Mouse (Mus musculus) forebrain, embryonic 14.5 days (tissue): ENCODE results near the gene Aox2. TPM values are rescaled to one million over a fixed set of nuclear protein-coding genes. Genes with fewer than 3 reads are reported as not detected.

Experiments
- ATAC-seq: fragments of 200-750 bp; cut with Nextera tagmentation; 2 replicates; pipeline ENCODE4 v1.8.0; 2017; ENCODE audit warnings: mild to moderate bottlenecking, moderate library complexity
- DNase-seq: peaks from one replicate; pipeline ENCODE4 v3.0.0-alpha.2; 2015; ENCODE audit warnings: low spot score
- H3K27ac ChIP-seq: fragments of 300-500 bp; sonication (generic); 2 replicates; pipeline ENCODE4 v1.5.1; 2014; ENCODE audit warnings: low read depth, mild to moderate bottlenecking, control low read depth, low read length, moderate library complexity
- H3K27me3 ChIP-seq: fragments of 300-500 bp; sonication (generic); replicated peaks from 2 replicates; pipeline ENCODE4 v1.6.1; 2014; ENCODE audit warnings: low read length, control low read depth, mixed read lengths; ENCODE audit not compliant: control insufficient read depth, insufficient read depth
- H3K36me3 ChIP-seq: fragments of 300-500 bp; sonication (generic); 2 replicates; pipeline ENCODE4 v1.6.1; 2014; ENCODE audit warnings: low read length, control low read depth; ENCODE audit not compliant: control insufficient read depth, insufficient read depth
- H3K4me1 ChIP-seq: fragments of 300-500 bp; sonication (generic); 2 replicates; pipeline ENCODE4 v1.6.1; 2014; ENCODE audit warnings: antibody characterized with exemption, low read length, control low read depth; ENCODE audit not compliant: control insufficient read depth, insufficient read depth
- H3K4me2 ChIP-seq: fragments of 300-500 bp; sonication (generic); 2 replicates; pipeline ENCODE4 v1.6.1; 2014; ENCODE audit warnings: mild to moderate bottlenecking, control low read depth, low read length
- H3K4me3 ChIP-seq: fragments of 300-500 bp; sonication (generic); 2 replicates; pipeline ENCODE4 v1.5.1; 2014; ENCODE audit warnings: low read depth, low read length, control low read depth
- H3K9ac ChIP-seq: fragments of 300-500 bp; sonication (generic); 2 replicates; pipeline ENCODE4 v1.6.1; 2014; ENCODE audit warnings: mild to moderate bottlenecking, low read length, control low read depth, moderate library complexity
- H3K9me3 ChIP-seq: fragments of 300-500 bp; sonication (generic); replicated peaks from 2 replicates; pipeline ENCODE4 v1.6.1; 2016; ENCODE audit warnings: low read length, control low read depth, mixed read lengths; ENCODE audit not compliant: control insufficient read depth
- WGBS: fragments of 180-500 bp; shearing (Covaris S2); extraction: QIAGEN DNeasy Blood & Tissue Kit; methylation state at CpG from one replicate; pipeline ENCODE4 v1.1.7; 2014; 5-methylcytosine and 5-hydroxymethylcytosine counted together
- polyA plus RNA-seq: library from polyadenylated mRNA; unstranded; fragments of >200 nt; fragmentation: Nextera tagmentation; extraction: Ambion mirVana; gene quantifications from 2 replicates; pipeline ENCODE4 v1.2.1, GENCODE M21; 2014

The Aox2 gene
- polyA plus RNA-seq, 1 experiment from 2014 or later, result not detected

DNA sequence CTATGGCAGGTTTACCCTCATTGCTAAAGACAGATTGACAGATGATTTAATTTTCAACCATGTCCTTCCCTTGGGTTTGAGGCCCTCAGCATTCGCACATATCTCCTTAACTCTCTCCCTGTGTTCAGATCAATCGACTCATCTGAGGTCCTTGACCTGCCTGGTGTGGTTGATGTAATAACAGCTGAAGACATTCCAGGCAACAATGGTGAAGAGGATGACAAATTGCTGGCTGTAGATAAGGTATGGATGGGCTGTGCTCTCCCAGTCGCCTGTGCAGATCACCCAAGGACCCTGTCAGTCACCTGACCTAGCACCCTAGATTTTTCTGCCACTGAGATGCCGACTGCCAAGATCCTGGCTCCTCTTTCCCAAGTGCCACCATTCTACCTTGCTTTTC, 31.7 kb downstream of the Aox2 start:
- WGBS, result 81% methylated on average over 4 of the region's 4 CpGs
- no peak overlapping the region for H3K4me3 ChIP-seq
- H3K9ac ChIP-seq, result no peak overlapping the region
- ATAC-seq, result no peak
- H3K9me3 ChIP-seq, result no peaks in the 10 kb centered on the region
- no peaks in the 10 kb centered on the region for H3K36me3 ChIP-seq
- no peak overlapping the region for H3K27ac ChIP-seq
- DNase-seq, result no peak
- no peaks in the 10 kb centered on the region for H3K27me3 ChIP-seq
- H3K4me2 ChIP-seq, result no peak overlapping the region
- no peaks in the 10 kb centered on the region for H3K4me1 ChIP-seq

DNA sequence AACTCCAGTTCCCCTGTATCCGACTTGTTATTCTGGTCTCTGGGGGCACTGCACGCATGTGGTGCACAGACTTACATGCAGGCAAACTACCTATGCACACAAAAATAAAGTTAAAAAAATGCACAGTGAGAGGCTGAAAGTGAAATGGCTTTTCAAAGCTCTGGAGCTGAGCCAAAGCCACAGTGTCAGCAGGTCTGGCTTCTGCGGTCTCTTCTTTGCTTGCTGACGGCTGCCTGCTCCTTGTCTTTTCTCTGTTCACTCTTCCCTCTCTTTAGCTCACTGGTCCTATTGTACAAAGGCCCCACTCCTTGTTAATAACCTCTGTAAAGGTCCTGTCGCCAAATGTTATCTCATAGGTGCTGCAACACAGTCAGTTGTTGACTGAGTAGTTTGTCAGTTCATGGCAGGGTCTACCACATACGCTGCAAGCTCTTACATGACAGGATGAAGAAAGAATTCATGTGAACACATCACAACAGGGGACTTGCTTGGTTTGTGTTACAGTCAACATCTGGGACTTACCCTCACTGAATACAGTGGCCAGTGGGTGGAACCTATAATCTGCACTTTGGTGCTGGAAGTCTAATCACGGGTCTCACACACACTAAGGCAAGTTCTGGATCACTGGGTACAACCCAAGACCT, 33.2 kb downstream of the Aox2 start:
- Histone ChIP-seq H3K4me3 (no peak overlapping the region), H3K36me3 (no peaks in the 10 kb centered on the region), H3K9me3 (no peaks in the 10 kb centered on the region), H3K4me2 (no peak overlapping the region), H3K4me1 (no peaks in the 10 kb centered on the region), H3K27me3 (no peaks in the 10 kb centered on the region), H3K9ac (no peak overlapping the region), H3K27ac (no peak overlapping the region)
- DNase-seq (no peak), ATAC-seq (no peak)
- whole genome bisulfite sequencing, result 83% methylated on average over 7 of the region's 7 CpGs

DNA sequence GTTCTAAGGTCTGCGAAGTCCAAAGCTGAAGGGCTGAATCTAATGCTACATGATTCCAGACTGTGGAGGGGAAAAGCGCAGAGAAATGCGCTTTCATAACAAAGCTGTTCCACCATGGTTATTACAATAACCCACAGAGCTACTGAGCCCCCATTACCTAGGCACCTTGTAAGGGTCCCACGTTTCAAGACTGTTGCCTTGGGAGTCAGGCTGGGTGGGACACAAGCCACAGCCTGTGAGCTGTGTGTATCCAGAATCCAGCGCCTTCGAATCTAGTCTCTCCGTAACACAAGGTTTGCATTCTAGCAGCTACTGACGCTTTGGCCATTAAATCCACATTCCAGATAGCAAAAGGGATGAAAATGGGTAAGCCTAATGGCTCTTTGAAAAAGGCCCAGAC, 35.0 kb downstream of the Aox2 start:
- no peak for DNase-seq
- Histone ChIP-seq H3K4me1 (no peaks in the 10 kb centered on the region), H3K27me3 (no peaks in the 10 kb centered on the region), H3K27ac (no peak overlapping the region), H3K4me3 (no peak overlapping the region), H3K9me3 (no peaks in the 10 kb centered on the region), H3K36me3 (no peaks in the 10 kb centered on the region), H3K4me2 (no peak overlapping the region), H3K9ac (no peak overlapping the region)
- ATAC-seq, result no peak
- WGBS, result 90% methylated on average over 8 of the region's 8 CpGs

DNA sequence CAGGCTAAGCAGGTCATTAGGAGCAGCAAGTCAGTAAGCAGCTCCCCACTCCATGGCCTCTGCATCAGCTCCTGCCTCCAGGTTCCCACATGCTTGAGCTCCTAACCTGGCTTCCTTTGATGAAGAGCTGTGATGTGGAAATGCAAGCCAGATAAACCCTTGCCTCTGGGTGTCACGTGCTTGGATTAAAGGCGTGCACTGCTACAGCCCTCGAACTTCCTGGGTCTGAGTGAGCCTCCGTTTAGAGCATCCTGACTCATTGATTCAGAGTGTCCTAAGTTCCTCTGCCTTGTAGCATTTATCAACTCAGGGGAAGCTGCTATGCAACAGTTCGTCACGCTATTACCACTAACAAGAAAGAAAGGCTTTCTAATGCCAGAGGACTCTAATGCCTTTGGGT, 37.4 kb downstream of the Aox2 start:
- no peak for DNase-seq
- 74% methylated on average over 6 of the region's 6 CpGs for WGBS
- no peak for ATAC-seq
- H3K4me1 ChIP-seq, result no peaks in the 10 kb centered on the region
- H3K9ac ChIP-seq, result no peak overlapping the region
- no peaks in the 10 kb centered on the region for H3K27me3 ChIP-seq
- H3K9me3 ChIP-seq, result no peaks in the 10 kb centered on the region
- no peak overlapping the region for H3K4me2 ChIP-seq
- no peaks in the 10 kb centered on the region for H3K36me3 ChIP-seq
- H3K4me3 ChIP-seq, result no peak overlapping the region
- no peak overlapping the region for H3K27ac ChIP-seq

DNA sequence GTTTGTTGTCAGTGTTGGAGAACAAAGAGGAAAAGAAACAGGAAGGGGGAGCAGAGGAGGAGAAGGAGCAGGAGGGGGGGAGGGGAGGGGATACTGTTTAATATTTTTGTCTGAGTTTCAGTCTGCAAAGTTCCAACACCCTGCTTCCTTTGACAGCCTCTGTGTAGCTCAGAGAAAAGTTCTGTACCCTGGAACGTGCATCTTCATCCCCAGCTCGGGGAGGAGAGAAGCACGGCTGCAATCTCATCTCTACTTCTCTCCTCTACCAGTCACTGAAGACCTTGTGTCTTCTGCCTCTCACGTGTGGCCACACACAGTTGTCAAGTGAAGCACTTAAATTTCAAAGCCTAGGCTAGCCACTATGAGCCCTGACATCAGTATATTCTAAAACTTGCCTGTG, 55.1 kb downstream of the Aox2 start:
- 43% methylated on average over 4 of the region's 4 CpGs for WGBS
- Histone ChIP-seq H3K36me3 (no peaks in the 10 kb centered on the region), H3K27me3 (no peaks in the 10 kb centered on the region), H3K4me2 (peak overlapping the region; percentile 33; the same call in 1 of the 2 replicates), H3K4me1 (no peaks in the 10 kb centered on the region), H3K27ac (no peak overlapping the region), H3K9ac (0 out of 2 replicates have a peak overlapping the region, but pooled peaks have one; percentile 32), H3K4me3 (no peak overlapping the region), H3K9me3 (no peaks in the 10 kb centered on the region)
- ATAC-seq (no peak), DNase-seq (no peak)

DNA sequence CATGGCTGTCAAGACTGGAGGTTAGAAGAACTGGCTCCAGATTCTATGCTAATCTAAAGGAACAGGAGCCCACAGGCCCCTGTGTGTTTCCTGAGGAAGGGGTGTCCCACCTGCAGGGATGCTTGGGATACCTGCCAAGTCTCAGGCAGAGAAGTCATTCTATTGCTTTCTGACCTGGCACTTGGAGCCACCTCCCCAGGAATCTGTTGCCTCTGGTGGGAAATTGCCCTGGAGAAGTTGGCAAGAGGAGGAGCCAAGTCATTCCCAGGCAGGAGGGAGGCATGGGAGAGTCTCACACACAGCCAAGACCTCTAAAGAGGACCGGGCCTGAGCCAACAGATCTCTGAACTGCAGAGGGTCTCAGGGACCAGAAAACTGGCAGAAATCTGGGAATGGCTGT, 61.8 kb downstream of the Aox2 start:
- H3K9me3 ChIP-seq, result no peaks in the 10 kb centered on the region
- no peaks in the 10 kb centered on the region for H3K27me3 ChIP-seq
- no peaks in the 10 kb centered on the region for H3K4me1 ChIP-seq
- DNase-seq (no peak), ATAC-seq (no peak)
- H3K27ac ChIP-seq, result no peak overlapping the region
- WGBS, result 83% methylated on average over 1 of the region's 1 CpGs
- no peak overlapping the region for H3K4me2 ChIP-seq
- H3K9ac ChIP-seq, result no peak overlapping the region
- H3K36me3 ChIP-seq, result no peaks in the 10 kb centered on the region
- H3K4me3 ChIP-seq, result no peak overlapping the region

DNA sequence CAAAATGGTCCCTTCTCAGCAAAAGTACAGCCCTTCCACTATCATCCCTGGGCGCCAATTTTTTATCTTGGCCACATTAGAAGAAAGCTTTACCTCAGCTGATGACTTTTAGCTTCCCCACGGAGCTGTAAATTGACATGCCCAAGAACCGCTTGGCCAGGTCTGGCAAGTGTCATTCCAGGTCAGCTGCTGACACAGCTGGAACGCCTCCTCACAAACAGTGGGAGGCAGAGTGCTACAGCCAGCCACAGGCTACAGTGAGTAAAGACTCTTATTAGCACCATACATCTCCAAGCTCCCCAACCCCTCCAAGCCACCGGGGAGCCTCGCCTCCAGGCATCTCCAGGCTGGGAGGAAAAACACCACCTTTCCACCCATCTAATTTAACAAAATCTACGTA, 63.5 kb downstream of the Aox2 start:
- no peak for DNase-seq
- Histone ChIP-seq H3K4me2 (no peak overlapping the region), H3K4me3 (no peak overlapping the region), H3K36me3 (no peaks in the 10 kb centered on the region), H3K9me3 (no peaks in the 10 kb centered on the region), H3K9ac (no peak overlapping the region), H3K27me3 (no peaks in the 10 kb centered on the region), H3K4me1 (no peaks in the 10 kb centered on the region), H3K27ac (no peak overlapping the region)
- 54% methylated on average over 7 of the region's 7 CpGs for WGBS
- ATAC-seq, result no peak

DNA sequence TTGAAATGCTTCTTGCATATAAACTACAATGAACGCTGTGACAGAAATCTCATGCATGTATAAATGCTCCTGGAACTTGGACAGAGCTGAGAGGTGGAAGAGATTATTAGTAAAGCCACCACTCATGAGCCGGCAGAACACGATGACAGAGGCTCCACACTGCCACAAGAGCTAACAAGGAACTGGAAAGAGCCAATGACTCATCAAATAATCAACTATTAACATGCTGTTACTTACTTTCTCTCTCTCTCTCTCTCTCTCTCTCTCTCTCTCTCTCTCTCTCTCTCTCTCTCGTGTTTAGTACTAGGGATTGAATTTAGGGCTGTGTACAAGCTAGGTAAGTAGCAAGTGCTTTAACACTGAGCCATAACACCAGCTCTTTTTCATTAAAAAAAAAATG, 65.7 kb downstream of the Aox2 start:
- H3K27ac ChIP-seq, result no peak overlapping the region
- H3K9me3 ChIP-seq, result no peaks in the 10 kb centered on the region
- no peaks in the 10 kb centered on the region for H3K27me3 ChIP-seq
- no peak for DNase-seq
- no peak overlapping the region for H3K4me2 ChIP-seq
- no peak for ATAC-seq
- no peaks in the 10 kb centered on the region for H3K36me3 ChIP-seq
- no peak overlapping the region for H3K9ac ChIP-seq
- 79% methylated on average over 4 of the region's 4 CpGs for WGBS
- no peaks in the 10 kb centered on the region for H3K4me1 ChIP-seq
- H3K4me3 ChIP-seq, result no peak overlapping the region

DNA sequence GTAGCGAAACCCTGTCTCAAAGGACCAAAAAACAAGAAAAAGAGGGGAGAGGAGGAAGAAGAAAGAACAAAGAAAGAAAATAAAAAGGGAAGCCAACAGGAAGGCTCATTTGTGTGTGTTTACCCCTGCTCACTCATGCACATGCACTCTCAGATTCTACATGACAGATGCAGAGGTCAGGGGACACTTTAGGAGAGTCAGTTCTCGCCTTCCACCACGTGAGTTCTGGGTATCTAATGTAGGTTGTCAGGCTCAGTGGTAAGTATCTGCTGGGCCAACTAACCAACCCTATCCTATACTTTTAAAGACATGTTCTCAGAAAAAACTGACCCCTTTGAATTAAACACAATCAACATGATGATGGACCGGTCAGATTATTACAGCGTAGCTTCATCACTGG, 66.4 kb downstream of the Aox2 start:
- ATAC-seq (no peak), DNase-seq (no peak)
- Histone ChIP-seq H3K9me3 (no peaks in the 10 kb centered on the region), H3K9ac (no peak overlapping the region), H3K4me3 (no peak overlapping the region), H3K4me2 (no peak overlapping the region), H3K4me1 (no peaks in the 10 kb centered on the region), H3K27ac (no peak overlapping the region), H3K36me3 (no peaks in the 10 kb centered on the region), H3K27me3 (no peaks in the 10 kb centered on the region)
- WGBS, result 87% methylated on average over 5 of the region's 5 CpGs
